Mouse (Mus musculus) CH12.LX (cell line): ENCODE data around the gene Ace3. TPM values are rescaled to one million over a fixed set of nuclear protein-coding genes. Genes with fewer than 3 reads are reported as not detected.
A peak's percentile ranks its signal among the peaks of the same experiment; 100 is the strongest.

Source experiments
- DNase-seq: peaks from one replicate; pipeline ENCODE4 v3.0.0-alpha.2; 2013; ENCODE audit errors: extremely low read depth
- H3K27ac ChIP-seq: 2 replicates; pipeline ENCODE4 v1.5.1; 2012; ENCODE audit warnings: low read depth, mild to moderate bottlenecking, control low read depth, moderate library complexity; ENCODE audit not compliant: insufficient read depth
- H3K27me3 ChIP-seq: replicated peaks from 2 replicates; pipeline ENCODE3; 2012; ENCODE audit warnings: inconsistent platforms
- H3K36me3 ChIP-seq, 2 experiments: replicated peaks in 1 of 2; 2 replicates each; pipeline versions ENCODE3 to v1.6.1; 2012; ENCODE audit warnings: inconsistent platforms in 1 of 2, low read length in 1 of 2, mild to moderate bottlenecking in 1 of 2, mixed read lengths in 1 of 2, moderate library complexity in 1 of 2; ENCODE audit not compliant: control insufficient read depth in 1 of 2, insufficient read depth in 1 of 2
- H3K4me1 ChIP-seq, 2 experiments: 2 replicates each; pipeline ENCODE4 v1.6.1; 2012; ENCODE audit warnings: inconsistent platforms in 1 of 2, moderate library complexity in 1 of 2; ENCODE audit not compliant: insufficient read depth in 2 of 2, control insufficient read depth in 1 of 2
- H3K4me2 ChIP-seq: 2 replicates; pipeline ENCODE4 v1.6.1; 2012; ENCODE audit warnings: low read depth, mild to moderate bottlenecking, control low read depth; ENCODE audit not compliant: poor library complexity, insufficient read depth, severe bottlenecking
- H3K4me3 ChIP-seq, 3 experiments: fragments of 150-350 bp in 1 of 3; sonication (generic) in 1 of 3; replicated peaks in 1 of 3; 2 replicates each; pipeline versions ENCODE3 to v1.5.1; 2011 to 2012; ENCODE audit warnings: low read depth in 2 of 3, low read length in 2 of 3, mild to moderate bottlenecking in 2 of 3, moderate library complexity in 2 of 3, control low read depth in 1 of 3, improper control_type of control experiment in 1 of 3, inconsistent platforms in 1 of 3, mixed read lengths in 1 of 3; ENCODE audit not compliant: poor library complexity in 1 of 3
- H3K79me2 ChIP-seq: replicated peaks from 2 replicates; pipeline ENCODE4 v1.6.1; 2012; ENCODE audit warnings: mild to moderate bottlenecking, moderate library complexity; ENCODE audit not compliant: control insufficient read depth, poor library complexity, insufficient read depth, severe bottlenecking; ENCODE audit errors: extremely low read depth
- H3K9ac ChIP-seq: 2 replicates; pipeline ENCODE4 v1.6.1; 2012; ENCODE audit warnings: low read depth, mild to moderate bottlenecking, control low read depth, moderate library complexity; ENCODE audit not compliant: insufficient read depth
- H3K9me3 ChIP-seq: replicated peaks from 2 replicates; pipeline ENCODE3; 2012; ENCODE audit warnings: low read length, inconsistent platforms, mixed read lengths
- BHLHE40 ChIP-seq: IDR thresholded peaks from 2 replicates; pipeline ENCODE4 v1.6.1; 2011; ENCODE audit warnings: mild to moderate bottlenecking, low read depth, low read length, improper control_type of control experiment
- CHD1 ChIP-seq: IDR thresholded peaks from 2 replicates; pipeline ENCODE4 v1.6.1; 2012; ENCODE audit warnings: low read depth, low read length, improper control_type of control experiment, inconsistent platforms
- CHD2 ChIP-seq: IDR thresholded peaks from 2 replicates; pipeline ENCODE4 v1.6.1; 2011; ENCODE audit warnings: low read length, improper control_type of control experiment
- JUN ChIP-seq: IDR thresholded peaks from 2 replicates; pipeline ENCODE4 v1.6.1; 2011; ENCODE audit warnings: low read depth, mild to moderate bottlenecking, low read length, improper control_type of control experiment, moderate library complexity; ENCODE audit not compliant: insufficient read depth
- KAT2A ChIP-seq: IDR thresholded peaks from 2 replicates; pipeline ENCODE4 v1.6.1; 2012; ENCODE audit warnings: low read length, improper control_type of control experiment, inconsistent platforms; ENCODE audit not compliant: insufficient replicate concordance
- MAFK ChIP-seq: IDR thresholded peaks from 2 replicates; pipeline ENCODE4 v1.6.1; 2011; ENCODE audit warnings: low read length, improper control_type of control experiment; ENCODE audit not compliant: insufficient replicate concordance
- MAX ChIP-seq: IDR thresholded peaks from 2 replicates; pipeline ENCODE4 v1.6.1; 2011; ENCODE audit warnings: low read length, improper control_type of control experiment
- MAZ ChIP-seq: IDR thresholded peaks from 2 replicates; pipeline ENCODE4 v1.6.1; 2012; ENCODE audit warnings: low read depth, mild to moderate bottlenecking, inconsistent platforms, low read length, improper control_type of control experiment, moderate library complexity
- MEF2A ChIP-seq: IDR thresholded peaks from 2 replicates; pipeline ENCODE4 v1.6.1; 2014; ENCODE audit warnings: low read depth, mild to moderate bottlenecking, inconsistent platforms, low read length, improper control_type of control experiment, borderline replicate concordance
- MXI1 ChIP-seq: IDR thresholded peaks from 2 replicates; pipeline ENCODE4 v1.6.1; 2011; ENCODE audit warnings: mild to moderate bottlenecking, low read depth, low read length, improper control_type of control experiment
- MYC ChIP-seq: IDR thresholded peaks from 2 replicates; pipeline ENCODE4 v1.6.1; 2011; ENCODE audit warnings: low read depth, mild to moderate bottlenecking, improper control_type of control experiment, low read length
- NRF1 ChIP-seq: IDR thresholded peaks from 2 replicates; pipeline ENCODE4 v1.6.1; 2014; ENCODE audit warnings: low read depth, mild to moderate bottlenecking, inconsistent platforms, low read length, improper control_type of control experiment, moderate library complexity
- PAX5 ChIP-seq: IDR thresholded peaks from 2 replicates; pipeline ENCODE4 v1.6.1; 2012; ENCODE audit warnings: low read length, inconsistent platforms, mixed read lengths
- POLR2A ChIP-seq: IDR thresholded peaks from 2 replicates; pipeline ENCODE4 v1.6.1; 2011; ENCODE audit warnings: low read depth, mild to moderate bottlenecking, improper control_type of control experiment, low read length
- POLR2AphosphoS2 ChIP-seq: IDR thresholded peaks from 2 replicates; pipeline ENCODE4 v1.6.1; 2011; ENCODE audit warnings: low read depth, low read length, improper control_type of control experiment
- RCOR1 ChIP-seq: conservative IDR thresholded peaks from 2 replicates; pipeline ENCODE4 v1.6.1; 2012; ENCODE audit warnings: low read depth, mild to moderate bottlenecking, inconsistent platforms, low read length, improper control_type of control experiment
- TBP ChIP-seq: conservative IDR thresholded peaks from 2 replicates; pipeline ENCODE4 v1.6.1; 2011; ENCODE audit warnings: low read depth, low read length, improper control_type of control experiment
- TCF12 ChIP-seq: IDR thresholded peaks from 2 replicates; pipeline ENCODE4 v1.6.1; 2014; ENCODE audit warnings: low read depth, mild to moderate bottlenecking, inconsistent platforms, low read length, improper control_type of control experiment
- USF1 ChIP-seq: IDR thresholded peaks from 2 replicates; pipeline ENCODE4 v1.6.1; 2014; ENCODE audit warnings: low read depth, mild to moderate bottlenecking, inconsistent platforms, low read length, improper control_type of control experiment
- ZKSCAN1 ChIP-seq: IDR thresholded peaks from 2 replicates; pipeline ENCODE4 v1.6.1; 2012; ENCODE audit warnings: low read depth, inconsistent platforms, low read length, improper control_type of control experiment, borderline replicate concordance
- ZMIZ1 ChIP-seq: IDR thresholded peaks from 2 replicates; pipeline ENCODE4 v1.6.1; 2012; ENCODE audit warnings: low read depth, mild to moderate bottlenecking, inconsistent platforms, low read length, improper control_type of control experiment
- dilution Hi-C: fragments of 300-500 bp; cut with MboI; formaldehyde crosslinking; loops from 2 replicates; pipeline ENCODE4 v1.14.3; 2020; ENCODE audit warnings: low sequenced_read_pairs; ENCODE audit not compliant: extremely low pct_unique_long_range_greater_than_20kb, extremely low pct_ligation_motif_present
- in situ Hi-C: fragments of 300-500 bp; cut with MboI; formaldehyde crosslinking; loops from 3 replicates; pipeline ENCODE4 v1.14.3; 2019; ENCODE audit warnings: low sequenced_read_pairs, low pct_ligation_motif_present, low pct_unique_long_range_greater_than_20kb, mixed read lengths
- polyA plus RNA-seq: library from polyadenylated mRNA; unstranded; fragments of >175 nt; gene quantifications from 2 replicates; pipeline ENCODE4 v1.2.1, GENCODE M21; 2012; ENCODE audit warnings: low read depth; ENCODE audit not compliant: insufficient read length
- total RNA-seq, 2 experiments: library from RNA; depleted of rRNA; stranded (reverse); fragments of 300-350 nt in 1 of 2; fragments of >200 nt in 1 of 2; gene quantifications; 2 replicates each; pipeline ENCODE4 v1.2.3; 2012 to 2014

Gene Ace3
- total and polyA plus RNA-seq, 3 experiments, result not detected

DNA sequence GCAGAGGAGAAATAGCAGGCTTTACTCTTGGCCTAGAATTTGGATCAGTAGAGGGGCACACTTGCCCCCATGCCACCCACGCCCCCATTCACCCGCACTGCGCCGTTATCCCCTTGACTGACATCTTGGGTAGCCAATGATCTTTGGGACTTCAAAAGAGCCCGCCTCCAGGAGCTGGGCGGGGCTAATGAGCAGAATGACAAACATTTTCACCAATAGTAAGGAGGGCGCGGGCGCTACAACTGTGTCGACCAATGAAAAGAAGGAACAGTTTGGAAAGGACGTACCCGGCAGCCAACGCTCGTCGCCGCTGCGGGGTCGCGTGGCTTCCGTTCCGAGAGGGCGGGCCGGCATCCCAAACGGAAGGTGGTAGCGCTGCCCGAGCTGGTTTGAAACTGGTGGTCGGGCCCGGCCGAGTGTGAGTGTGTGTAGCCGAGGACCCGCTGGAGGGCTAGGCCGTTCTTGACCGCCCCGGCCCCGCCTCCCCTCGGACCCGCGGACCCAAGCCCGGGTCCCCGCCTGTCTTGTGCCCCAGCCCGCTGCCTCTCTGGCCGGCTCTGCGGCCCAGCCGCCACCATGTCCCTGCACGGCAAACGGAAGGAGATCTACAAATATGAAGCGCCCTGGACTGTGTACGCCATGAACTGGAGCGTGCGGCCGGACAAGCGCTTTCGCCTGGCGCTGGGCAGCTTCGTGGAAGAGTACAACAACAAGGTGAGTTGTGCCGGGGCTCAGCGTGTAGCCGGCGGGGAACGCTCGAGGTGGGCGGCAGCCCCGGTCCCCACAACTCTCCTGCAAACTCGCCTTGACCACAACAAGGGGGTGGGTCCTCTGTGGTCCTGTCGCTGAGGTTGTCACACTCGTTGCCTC is 42.3 kb downstream of the Ace3 start, which contains the start of gene Dcaf7 (continued):
- TF ChIP-seq JUN (no peak), POLR2A (peak; percentile 76), CHD1 (no peak), CHD2 (peak; percentile 98), MYC (peak; percentile 45; the same call in 1 of the 2 replicates)

DNA sequence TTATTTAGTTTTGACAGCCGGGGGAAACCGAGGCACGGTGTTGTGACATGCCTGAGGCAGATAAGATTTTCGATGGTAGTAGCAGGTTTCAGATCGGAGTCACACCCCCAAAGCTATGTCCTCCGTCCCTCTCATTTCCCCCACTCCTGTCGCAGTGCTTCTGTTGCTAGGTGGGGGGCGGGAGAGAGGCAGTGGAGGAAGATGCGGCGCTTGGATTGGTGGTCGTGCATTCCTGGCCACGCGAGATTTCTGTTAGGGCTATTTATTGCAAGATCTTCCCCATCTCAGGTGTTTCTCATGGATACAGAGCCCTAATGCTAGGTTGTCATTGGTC is 42.9 kb downstream of the Ace3 start:
- peak overlapping the region; percentile 62 for H3K4me2 ChIP-seq
- H3K79me2 ChIP-seq, result peaks cover 50% of the 10 kb centered on the region
- H3K4me3 ChIP-seq, result peak overlapping the region; percentile 74 to 97 (median 91)
- H3K27me3 ChIP-seq, result no peaks in the 10 kb centered on the region
- peaks cover 0 to 29% of the 10 kb centered on the region in 2 experiments for H3K36me3 ChIP-seq
- peak overlapping the region; percentile 55 for H3K27ac ChIP-seq
- dilution Hi-C loops, result no loop called here
- no peak for TF ChIP-seq MAZ
- TF ChIP-seq POLR2AphosphoS2, result no peak
- no peak for TF ChIP-seq MXI1
- TF ChIP-seq CHD2, result peak; percentile 49; the same call in 1 of the 2 replicates
- TF ChIP-seq, all 38 proteins: peak for 1
- Histone ChIP-seq H3K9ac (peak overlapping the region; percentile 73), H3K9me3 (no peaks in the 10 kb centered on the region), H3K4me1 (peaks cover 8 to 49% of the 10 kb centered on the region in 2 experiments)
- peak; percentile 83 for DNase-seq
- in situ Hi-C loops, result no loop called here

DNA sequence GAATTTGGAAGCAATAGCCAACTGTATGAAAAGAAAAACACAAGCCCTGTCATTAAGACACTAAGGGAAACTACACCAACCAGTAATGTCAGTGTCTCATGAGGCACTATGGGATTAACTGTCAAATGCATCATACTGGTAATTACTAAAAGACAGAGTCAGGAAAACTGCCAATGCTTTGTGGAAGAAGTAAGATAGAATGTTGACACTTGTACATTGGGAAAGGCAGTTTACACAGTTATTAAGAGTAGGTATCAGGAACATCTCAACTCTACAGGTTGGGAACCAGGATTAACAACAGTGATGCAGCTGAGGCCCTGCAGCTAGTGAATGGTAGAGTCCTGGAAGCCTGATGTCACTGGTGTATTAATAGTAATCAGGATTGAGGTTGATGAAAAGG is 49.9 kb downstream of the Ace3 start:
- Histone ChIP-seq H3K9ac (no peak overlapping the region), H3K4me2 (no peak overlapping the region), H3K36me3 (peaks cover 26 to 76% of the 10 kb centered on the region in 2 experiments), H3K27ac (no peak overlapping the region), H3K79me2 (peaks cover 46% of the 10 kb centered on the region), H3K4me3 (no peak overlapping the region), H3K4me1 (peaks cover 18 to 60% of the 10 kb centered on the region in 2 experiments), H3K27me3 (no peaks in the 10 kb centered on the region), H3K9me3 (no peaks in the 10 kb centered on the region)
- in situ Hi-C loops (no loop called here), dilution Hi-C loops (no loop called here)
- DNase-seq, result no peak
- TF ChIP-seq TBP (no peak), MAFK (no peak), MEF2A (no peak), MAZ (no peak), NRF1 (no peak), KAT2A (no peak), BHLHE40 (no peak), RCOR1 (no peak), ZMIZ1 (no peak), PAX5 (no peak), ZKSCAN1 (no peak), USF1 (no peak), MAX (no peak), JUN (no peak), TCF12 (no peak)
